Mouse (Mus musculus) neural tube, embryonic 11.5 days (tissue): ENCODE results near the gene Smco4. TPM values are rescaled to one million over a fixed set of nuclear protein-coding genes. Genes with fewer than 3 reads are reported as not detected.

Source experiments
- ATAC-seq: fragments of 200-750 bp; cut with Nextera tagmentation; 2 replicates; pipeline ENCODE4 v1.8.0; 2017; ENCODE audit warnings: moderate number of reproducible peaks, mild to moderate bottlenecking, moderate TSS enrichment, moderate library complexity; ENCODE audit not compliant: insufficient read depth, low FRiP score, low TSS enrichment
- DNase-seq: peaks from one replicate; pipeline ENCODE4 v3.0.0-alpha.2; 2015; ENCODE audit warnings: low spot score
- H3K27ac ChIP-seq: fragments of 300-500 bp; sonication (generic); 2 replicates; pipeline ENCODE4 v1.5.1; 2014; ENCODE audit warnings: low read depth, mild to moderate bottlenecking, low read length
- H3K27me3 ChIP-seq: fragments of 300-500 bp; sonication (generic); 2 replicates; pipeline ENCODE4 v1.6.1; 2014; ENCODE audit warnings: mild to moderate bottlenecking, low read length, mixed read lengths; ENCODE audit not compliant: control insufficient read depth, insufficient read depth
- H3K36me3 ChIP-seq: fragments of 300-500 bp; sonication (generic); 2 replicates; pipeline ENCODE4 v1.6.1; 2014; ENCODE audit warnings: mild to moderate bottlenecking, low read length, moderate library complexity, mixed read lengths; ENCODE audit not compliant: control insufficient read depth, insufficient read depth
- H3K4me1 ChIP-seq: fragments of 300-500 bp; sonication (generic); 2 replicates; pipeline ENCODE4 v1.6.1; 2014; ENCODE audit warnings: low read length, mixed read lengths; ENCODE audit not compliant: control insufficient read depth, insufficient read depth
- H3K4me2 ChIP-seq: fragments of 300-500 bp; sonication (generic); 2 replicates; pipeline ENCODE4 v1.6.1; 2014; ENCODE audit warnings: low read depth, mild to moderate bottlenecking, moderate library complexity
- H3K4me3 ChIP-seq: fragments of 300-500 bp; sonication (generic); 2 replicates; pipeline ENCODE4 v1.5.1; 2014; ENCODE audit warnings: low read depth, low read length
- H3K9ac ChIP-seq: fragments of 300-500 bp; sonication (generic); 2 replicates; pipeline ENCODE4 v1.6.1; 2014; ENCODE audit warnings: mild to moderate bottlenecking, low read length
- H3K9me3 ChIP-seq: fragments of 300-500 bp; sonication (generic); 2 replicates; pipeline ENCODE4 v1.6.1; 2016; ENCODE audit warnings: low read length; ENCODE audit not compliant: control insufficient read depth
- WGBS: fragments of 180-500 bp; shearing (Covaris S2); extraction: QIAGEN DNeasy Blood & Tissue Kit; methylation state at CpG from one replicate; pipeline ENCODE4 v1.1.7; 2014; 5-methylcytosine and 5-hydroxymethylcytosine counted together
- polyA plus RNA-seq: library from polyadenylated mRNA; unstranded; fragments of >200 nt; fragmentation: Nextera tagmentation; extraction: Ambion mirVana; gene quantifications from 2 replicates; pipeline ENCODE4 v1.2.1, GENCODE M21; 2014

Gene Smco4
- 3.6 and 3.7 TPM in 2 replicates for polyA plus RNA-seq

DNA sequence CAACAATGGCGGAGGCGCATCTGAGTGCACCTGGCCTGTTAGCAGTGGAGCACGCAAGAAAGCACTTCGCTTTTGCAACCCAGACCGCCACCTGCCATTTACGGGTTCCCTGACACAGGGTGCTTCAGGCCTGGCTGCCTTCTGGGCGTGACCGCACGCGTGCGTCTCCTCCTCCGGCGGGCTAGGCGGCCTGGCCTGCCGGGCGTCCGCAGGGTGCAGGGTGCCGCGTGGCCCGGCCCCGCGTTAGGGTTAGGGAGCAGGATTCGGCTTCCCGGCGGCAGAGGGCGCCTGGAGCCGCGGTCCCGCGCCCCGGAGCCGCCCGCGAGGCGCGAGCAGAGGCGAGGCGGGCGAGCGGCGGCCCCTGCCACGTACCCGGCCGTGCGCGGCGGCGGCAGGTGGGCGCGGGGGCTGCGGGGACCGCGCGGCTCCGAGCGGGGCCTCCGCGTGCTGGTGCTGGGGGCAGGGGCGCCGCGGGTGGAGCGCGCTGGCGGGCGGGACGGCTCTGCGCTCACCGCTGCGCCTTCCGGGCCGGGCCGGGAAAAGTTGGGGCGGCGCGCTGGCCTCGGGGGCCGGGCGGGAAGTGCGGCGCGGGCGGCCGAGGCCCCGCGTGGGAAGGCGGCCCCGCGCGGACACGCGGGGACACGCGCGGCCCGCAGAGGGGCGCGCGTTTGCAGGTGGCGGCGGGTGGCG lies at the start of gene Smco4:
Gene Smco4, plus strand, starts transcription at position 198 of the 690 bp plus-strand sequence.
- under 1% methylated on average over 59 of the region's 101 CpGs for WGBS

DNA sequence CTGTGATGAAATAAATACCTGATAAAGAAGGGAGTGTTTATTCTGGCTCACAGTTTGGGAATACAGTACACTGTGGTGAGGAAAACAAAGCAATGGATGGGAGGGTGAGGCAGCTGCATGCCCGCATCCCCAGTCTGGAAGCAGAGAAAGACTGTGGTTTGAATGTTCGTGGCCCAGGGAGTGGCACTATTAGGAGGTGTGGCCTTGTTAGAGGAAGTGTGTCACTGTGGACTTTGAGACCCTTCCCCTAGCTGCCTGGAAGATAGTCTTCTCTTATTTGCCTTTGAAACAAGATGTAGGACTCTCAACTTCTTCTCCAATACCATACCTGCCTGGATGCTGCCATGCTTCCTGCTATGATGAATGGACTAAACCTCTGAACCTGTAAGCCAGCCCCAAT lies 45.8 kb upstream of the Smco4 start:
- H3K4me1 ChIP-seq = no peaks in the 10 kb centered on the region
- no peak for ATAC-seq
- 76% methylated on average over 2 of the region's 2 CpGs for whole genome bisulfite sequencing
- H3K36me3 ChIP-seq = no peaks in the 10 kb centered on the region
- no peaks in the 10 kb centered on the region for H3K9me3 ChIP-seq
- no peaks in the 10 kb centered on the region for H3K27me3 ChIP-seq
- no peak overlapping the region for H3K4me2 ChIP-seq
- H3K9ac ChIP-seq = no peak overlapping the region
- no peak for DNase-seq
- no peak overlapping the region for H3K27ac ChIP-seq
- H3K4me3 ChIP-seq = no peak overlapping the region

More for the DNA sequence above, at the start of gene Smco4:
- Histone ChIP-seq H3K4me2 (peak within 1 kb of the TSS; percentile 92), H3K4me3 (peak within 1 kb of the TSS; percentile 71), H3K4me1 (0 out of 2 replicates have a peak, but pooled peaks cover 9% of the 10 kb centered on the region), H3K27me3 (no peaks in the 10 kb centered on the region), H3K9me3 (no peaks in the 10 kb centered on the region), H3K27ac (no peak within 1 kb of the TSS), H3K9ac (peak within 1 kb of the TSS; percentile 90), H3K36me3 (no peaks in the 10 kb centered on the region)
- DNase-seq = peak; percentile 84
- ATAC-seq = peak; percentile 90

DNA sequence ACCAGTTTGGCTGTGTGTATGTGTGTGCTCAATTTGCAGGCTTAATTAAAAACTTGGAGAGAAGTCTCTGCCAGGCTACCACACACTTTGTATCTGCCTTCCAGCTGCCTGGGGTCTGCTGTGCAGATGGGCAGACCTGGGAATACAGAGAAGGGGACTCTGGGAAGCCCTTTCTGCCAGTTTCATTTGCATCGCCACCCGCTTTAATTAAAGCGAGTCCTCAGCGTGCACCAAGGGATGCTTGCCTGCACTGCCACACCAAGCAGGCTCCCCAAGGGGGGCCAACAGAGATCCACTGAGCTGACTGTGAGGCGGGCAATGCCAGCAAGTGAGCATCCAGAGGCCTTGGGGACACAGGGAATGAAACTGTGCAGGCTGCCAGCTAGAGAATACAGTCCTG lies 42.3 kb upstream of the Smco4 start:
- DNase-seq (no peak), ATAC-seq (no peak)
- H3K9ac ChIP-seq = no peak overlapping the region
- no peak overlapping the region for H3K4me3 ChIP-seq
- H3K4me2 ChIP-seq = no peak overlapping the region
- H3K36me3 ChIP-seq = no peaks in the 10 kb centered on the region
- H3K9me3 ChIP-seq = no peaks in the 10 kb centered on the region
- 57% methylated on average over 5 of the region's 5 CpGs for WGBS
- H3K27me3 ChIP-seq = no peaks in the 10 kb centered on the region
- no peak overlapping the region for H3K27ac ChIP-seq
- H3K4me1 ChIP-seq = no peaks in the 10 kb centered on the region

DNA sequence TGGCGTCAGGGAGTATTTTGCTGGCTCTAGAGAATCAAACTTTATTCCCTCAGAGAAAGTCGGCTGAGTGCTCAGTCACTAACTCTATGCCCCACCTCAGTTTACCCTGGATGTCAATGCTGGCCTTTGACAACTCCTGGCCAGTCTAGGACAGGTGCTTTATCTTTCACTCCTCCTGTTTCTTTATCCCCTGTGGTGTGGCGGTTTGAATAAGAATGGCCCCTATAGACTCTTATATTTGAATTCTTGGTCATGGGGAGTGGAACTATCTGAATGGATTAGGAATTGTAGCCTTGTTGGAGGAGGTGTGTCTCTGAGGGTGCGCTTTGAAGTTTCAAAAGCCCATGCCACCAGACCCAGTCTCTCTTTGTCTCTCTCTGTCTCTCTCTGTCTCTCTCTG lies 21.0 kb upstream of the Smco4 start:
- Histone ChIP-seq H3K9ac (no peak overlapping the region), H3K4me1 (no peaks in the 10 kb centered on the region), H3K9me3 (no peaks in the 10 kb centered on the region), H3K27ac (no peak overlapping the region), H3K36me3 (no peaks in the 10 kb centered on the region), H3K27me3 (no peaks in the 10 kb centered on the region), H3K4me3 (no peak overlapping the region), H3K4me2 (no peak overlapping the region)
- DNase-seq (no peak), ATAC-seq (no peak)
- 71% methylated on average over 4 of the region's 4 CpGs for WGBS

GRCm38 (mm10) chr9:15473206-15473605 lies 20.0 kb upstream of the Smco4 start:
- DNase-seq (no peak), ATAC-seq (no peak)
- Histone ChIP-seq H3K9ac (no peak overlapping the region), H3K9me3 (no peaks in the 10 kb centered on the region), H3K4me2 (no peak overlapping the region), H3K27me3 (no peaks in the 10 kb centered on the region), H3K27ac (no peak overlapping the region), H3K4me1 (no peaks in the 10 kb centered on the region), H3K36me3 (no peaks in the 10 kb centered on the region), H3K4me3 (no peak overlapping the region)
- 93% methylated on average over 1 of the region's 1 CpGs for WGBS

- Histone ChIP-seq H3K4me2 (no peak overlapping the region), H3K4me3 (no peak overlapping the region), H3K27ac (no peak overlapping the region), H3K36me3 (no peaks in the 10 kb centered on the region), H3K9ac (no peak overlapping the region), H3K9me3 (no peaks in the 10 kb centered on the region), H3K4me1 (no peaks in the 10 kb centered on the region), H3K27me3 (no peaks in the 10 kb centered on the region)
- DNase-seq = no peak
- WGBS = 91% methylated on average over 10 of the region's 10 CpGs
- ATAC-seq = no peak
Measured at GRCm38 (mm10) chr9:15477556-15477955, 15.7 kb upstream of the Smco4 start.

- Histone ChIP-seq H3K9me3 (no peaks in the 10 kb centered on the region), H3K4me3 (no peak overlapping the region), H3K9ac (no peak overlapping the region), H3K4me1 (no peaks in the 10 kb centered on the region), H3K4me2 (no peak overlapping the region), H3K36me3 (no peaks in the 10 kb centered on the region), H3K27ac (no peak overlapping the region), H3K27me3 (no peaks in the 10 kb centered on the region)
- 53% methylated on average over 2 of the region's 2 CpGs for WGBS
- ATAC-seq (no peak), DNase-seq (no peak)
Measured at GRCm38 (mm10) chr9:15487682-15488424, 5.4 kb upstream of the Smco4 start.

GRCm38 (mm10) chr9:15489293-15489692 lies 3.9 kb upstream of the Smco4 start:
- no peaks in the 10 kb centered on the region for H3K9me3 ChIP-seq

More at GRCm38 (mm10) chr9:15489293-15489692, 3.9 kb upstream of the Smco4 start:
- Histone ChIP-seq H3K4me2 (no peak overlapping the region), H3K27me3 (no peaks in the 10 kb centered on the region), H3K9ac (no peak overlapping the region), H3K27ac (no peak overlapping the region), H3K4me3 (no peak overlapping the region), H3K4me1 (0 out of 2 replicates have a peak, but pooled peaks cover 3% of the 10 kb centered on the region), H3K36me3 (no peaks in the 10 kb centered on the region)
- ATAC-seq (no peak), DNase-seq (no peak)
